ENCODE assay signal across 7 mouse cellular contexts in genomic region chr9:84558346-84558745, GRCm38 (mm10).
"Had no signal": no experiment of that assay in that cellular context is flagged by ENCODE, and none has a peak within 500 bp of the region (broad histone marks: within the 10 kb centered on the region; RNA-seq: fewer than 3 reads in every experiment).

No protein-coding gene starts in this region.

- DNase-seq: left cerebral cortex, postnatal 4 days; liver, postnatal 0 days; lung, embryonic 14.5 days; retina, postnatal 1 day; right cerebral cortex, postnatal 25 days; spleen, adult 18-20 months; thymus, postnatal 25 days had no signal
